Mouse (Mus musculus): ENCODE results near the gene Kcnb1. TPM values are rescaled to one million over a fixed set of nuclear protein-coding genes. Genes with fewer than 3 reads are reported as not detected.

Gene Kcnb1
- total RNA-seq, 2 experiments from 2014 or later: 1.4 TPM; not detected in 1

- no peak for ATAC-seq (replicated peaks; ENCODE audit: low FRiP score, low TSS enrichment, poor library complexity, severe bottlenecking)
Measured at GRCm38 (mm10) chr2:167139801-167140269, 50.1 kb downstream of the Kcnb1 start.

- no peak for ATAC-seq (replicated peaks; ENCODE audit: low FRiP score, low TSS enrichment, poor library complexity, severe bottlenecking)
Measured at GRCm38 (mm10) chr2:167138611-167139010, 51.3 kb downstream of the Kcnb1 start.

- ATAC-seq (replicated peaks; ENCODE audit: low FRiP score, low TSS enrichment, poor library complexity, severe bottlenecking): no peak
Measured at GRCm38 (mm10) chr2:167136909-167137308, 53.0 kb downstream of the Kcnb1 start.

- no peak for ATAC-seq (replicated peaks; ENCODE audit: low FRiP score, low TSS enrichment, poor library complexity, severe bottlenecking)
Measured at GRCm38 (mm10) chr2:167132041-167132440, 57.9 kb downstream of the Kcnb1 start.

GRCm38 (mm10) chr2:167130050-167130770 lies 59.7 kb downstream of the Kcnb1 start:
- ATAC-seq (replicated peaks; ENCODE audit: low FRiP score, low TSS enrichment, poor library complexity, severe bottlenecking): no peak

- no peak for ATAC-seq (replicated peaks; ENCODE audit: low FRiP score, low TSS enrichment, poor library complexity, severe bottlenecking)
Measured at GRCm38 (mm10) chr2:167129608-167129955, 60.4 kb downstream of the Kcnb1 start.

- ATAC-seq (replicated peaks; ENCODE audit: low FRiP score, low TSS enrichment, poor library complexity, severe bottlenecking): no peak
Measured at GRCm38 (mm10) chr2:167128699-167129607, 61.0 kb downstream of the Kcnb1 start.

- ATAC-seq (replicated peaks; ENCODE audit: low FRiP score, low TSS enrichment, poor library complexity, severe bottlenecking): no peak
Measured at GRCm38 (mm10) chr2:167127404-167127803, 62.6 kb downstream of the Kcnb1 start.

- ATAC-seq (replicated peaks; ENCODE audit: low FRiP score, low TSS enrichment, poor library complexity, severe bottlenecking): no peak
Measured at GRCm38 (mm10) chr2:167125781-167126180, 64.2 kb downstream of the Kcnb1 start.

- ATAC-seq (replicated peaks; ENCODE audit: low FRiP score, low TSS enrichment, poor library complexity, severe bottlenecking): no peak
Measured at GRCm38 (mm10) chr2:167123936-167124335, 66.0 kb downstream of the Kcnb1 start.

- ATAC-seq (replicated peaks; ENCODE audit: low FRiP score, low TSS enrichment, poor library complexity, severe bottlenecking): no peak
Measured at GRCm38 (mm10) chr2:167122737-167123136, 67.2 kb downstream of the Kcnb1 start.

- no peak for ATAC-seq (replicated peaks; ENCODE audit: low FRiP score, low TSS enrichment, poor library complexity, severe bottlenecking)
Measured at GRCm38 (mm10) chr2:167121996-167122395, 68.0 kb downstream of the Kcnb1 start.

- no peak for ATAC-seq (replicated peaks; ENCODE audit: low FRiP score, low TSS enrichment, poor library complexity, severe bottlenecking)
Measured at GRCm38 (mm10) chr2:167121228-167121627, 68.7 kb downstream of the Kcnb1 start.

GRCm38 (mm10) chr2:167120186-167120830 lies 69.6 kb downstream of the Kcnb1 start:
- ATAC-seq (replicated peaks; ENCODE audit: low FRiP score, low TSS enrichment, poor library complexity, severe bottlenecking): no peak

- ATAC-seq (replicated peaks; ENCODE audit: low FRiP score, low TSS enrichment, poor library complexity, severe bottlenecking): no peak
Measured at GRCm38 (mm10) chr2:167118046-167118445, 71.9 kb downstream of the Kcnb1 start.

GRCm38 (mm10) chr2:167112737-167113136 lies 77.2 kb downstream of the Kcnb1 start:
- ATAC-seq (replicated peaks; ENCODE audit: low FRiP score, low TSS enrichment, poor library complexity, severe bottlenecking): peak; percentile 74

- no peak for ATAC-seq (replicated peaks; ENCODE audit: low FRiP score, low TSS enrichment, poor library complexity, severe bottlenecking)
Measured at GRCm38 (mm10) chr2:167112259-167112658, 77.7 kb downstream of the Kcnb1 start.

GRCm38 (mm10) chr2:167109506-167109905 lies 80.4 kb downstream of the Kcnb1 start:
- no peak for ATAC-seq (replicated peaks; ENCODE audit: low FRiP score, low TSS enrichment, poor library complexity, severe bottlenecking)

- ATAC-seq (replicated peaks; ENCODE audit: low FRiP score, low TSS enrichment, poor library complexity, severe bottlenecking): no peak
Measured at GRCm38 (mm10) chr2:167103546-167103945, 86.4 kb downstream of the Kcnb1 start.
